Mouse (Mus musculus) thymus, postnatal 0 days (tissue): Measurements from ENCODE around the gene Rexo5. TPM values are rescaled to one million over a fixed set of nuclear protein-coding genes. Genes with fewer than 3 reads are reported as not detected.

Experiments
- DNase-seq: peaks from one replicate; pipeline ENCODE4 v3.0.0-alpha.2; 2015; ENCODE audit warnings: low spot score
- polyA plus RNA-seq: library from polyadenylated mRNA; unstranded; fragments of >200 nt; fragmentation: Nextera tagmentation; extraction: Ambion mirVana; gene quantifications from 2 replicates; pipeline ENCODE4 v1.2.1, GENCODE M21; 2015

Rexo5 gene
- polyA plus RNA-seq, result 11.9 and 12.8 TPM in 2 replicates

GRCm38 (mm10) chr7:119793586-119794250 lies at the start of gene Rexo5, which contains the start of gene Eri2:
Gene Rexo5 (plus strand): TSS chr7:119794006.
Gene Eri2 (minus strand): TSS chr7:119794058.
- DNase-seq, result peak; percentile 89

- DNase-seq, result peak; percentile 31
These were observed 49.5 kb upstream of the Rexo5 start for GRCm38 (mm10) chr7:119744321-119744720.

GRCm38 (mm10) chr7:119745869-119746268 lies 47.9 kb upstream of the Rexo5 start:
- DNase-seq, result no peak

DNA sequence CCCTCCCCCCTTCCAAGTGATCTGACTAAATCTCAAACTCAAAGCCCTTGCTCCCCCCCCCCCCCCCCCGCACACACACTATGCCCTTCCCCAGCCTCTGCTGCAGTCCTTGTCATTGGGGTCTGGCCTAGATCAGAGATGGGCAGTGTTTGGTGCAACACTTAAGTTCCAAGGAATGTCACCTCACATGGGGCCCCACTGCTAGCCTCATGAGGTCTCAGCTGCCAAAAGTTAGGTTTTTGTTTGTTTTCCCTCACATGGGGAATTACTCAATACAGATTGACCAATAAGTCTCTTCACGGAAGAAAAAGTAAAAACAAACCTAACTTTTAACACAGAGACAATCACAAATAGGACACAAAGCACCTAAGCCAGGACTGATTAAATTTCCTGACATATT lies 45.0 kb upstream of the Rexo5 start:
- DNase-seq, result no peak

- no peak for DNase-seq
These were observed 43.9 kb upstream of the Rexo5 start for GRCm38 (mm10) chr7:119749942-119750341.

DNA sequence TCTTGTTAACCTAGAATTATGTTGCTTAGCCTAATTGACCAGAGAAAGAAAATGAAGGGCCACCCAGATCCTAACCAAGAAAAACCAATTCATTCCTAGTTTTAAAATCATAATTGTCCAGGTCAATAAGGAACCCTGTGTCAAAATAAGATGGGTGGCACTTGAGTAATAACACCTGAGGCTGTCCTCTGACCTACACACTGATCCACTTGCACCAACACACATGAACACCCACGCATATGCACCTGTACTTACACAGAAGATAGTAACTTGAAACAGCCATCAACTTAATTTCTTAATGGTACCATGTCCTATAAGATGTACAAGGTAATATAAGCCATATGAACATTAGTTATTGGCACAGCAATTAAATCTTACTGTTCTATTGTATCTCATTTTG lies 40.1 kb upstream of the Rexo5 start:
- no peak for DNase-seq

DNA sequence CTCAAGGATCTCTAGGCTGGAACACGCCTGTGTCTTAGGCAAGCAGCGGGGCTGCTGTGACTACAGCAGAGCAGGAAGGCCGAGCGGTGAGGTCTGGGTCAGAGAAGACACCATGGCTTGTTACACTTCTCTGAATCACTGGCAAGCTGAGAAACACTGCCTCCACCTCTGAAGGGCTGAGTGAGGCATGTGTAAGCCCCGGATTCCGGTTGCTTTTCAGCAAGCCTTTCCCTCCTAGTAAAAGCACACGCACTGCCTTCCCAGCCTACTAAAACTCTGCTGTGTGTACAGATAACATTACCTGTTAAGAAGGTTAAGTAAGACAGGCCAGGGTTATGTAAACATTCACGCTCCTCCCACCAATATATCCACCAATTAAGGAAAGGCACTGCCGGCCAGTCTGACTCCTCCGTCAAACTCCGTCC lies 33.3 kb upstream of the Rexo5 start, which contains the start of gene Acsm3:
Acsm3 (plus strand) TSS at position 397 of the 425 bp plus-strand sequence.
- no peak for DNase-seq

DNA sequence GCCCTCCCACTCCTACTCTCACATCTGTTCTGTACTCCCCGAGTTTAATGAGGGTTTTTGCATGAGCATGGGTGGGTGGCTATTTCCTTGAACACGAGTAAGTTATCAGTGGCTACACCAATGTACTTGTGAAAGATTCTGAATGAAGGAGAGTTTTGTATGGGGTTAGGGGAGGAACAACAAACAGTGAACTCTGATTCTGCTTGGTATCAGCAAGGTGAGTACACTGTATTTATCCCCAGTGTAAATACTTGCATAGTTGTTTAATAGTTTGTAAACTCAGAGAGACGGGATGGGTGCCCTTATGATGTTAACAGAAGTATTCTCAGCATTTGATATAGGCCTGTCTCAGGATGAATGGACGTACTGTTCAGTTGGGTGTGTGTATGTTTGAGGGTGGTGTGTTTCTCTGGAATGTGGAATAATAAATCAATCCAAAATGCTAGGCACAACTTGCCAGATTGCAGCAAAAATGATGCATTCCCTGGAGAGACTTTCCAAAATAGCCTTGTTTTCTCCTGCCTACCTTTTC lies 31.6 kb upstream of the Rexo5 start:
- DNase-seq, result no peak

GRCm38 (mm10) chr7:119764377-119764776 lies 29.4 kb upstream of the Rexo5 start:
- DNase-seq, result no peak

DNA sequence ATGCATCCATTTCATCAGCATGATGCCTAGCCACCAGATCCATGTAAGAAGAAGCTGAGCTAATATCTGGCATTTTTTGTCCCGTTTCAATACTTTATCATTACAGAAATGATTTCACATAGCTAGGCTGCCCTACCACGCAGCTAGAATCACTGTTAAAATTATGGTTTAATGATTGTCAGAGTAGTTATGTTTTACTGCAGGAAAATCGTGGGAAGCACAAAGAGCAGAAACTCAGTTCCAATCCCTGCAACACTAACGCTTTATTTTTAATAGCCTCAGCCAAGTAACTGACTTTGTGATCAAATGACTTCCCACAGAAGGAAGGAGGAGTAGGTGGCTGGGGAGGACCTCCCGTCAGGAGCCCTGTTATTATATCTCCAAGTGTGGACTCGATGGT lies 26.8 kb upstream of the Rexo5 start:
- DNase-seq, result no peak

DNA sequence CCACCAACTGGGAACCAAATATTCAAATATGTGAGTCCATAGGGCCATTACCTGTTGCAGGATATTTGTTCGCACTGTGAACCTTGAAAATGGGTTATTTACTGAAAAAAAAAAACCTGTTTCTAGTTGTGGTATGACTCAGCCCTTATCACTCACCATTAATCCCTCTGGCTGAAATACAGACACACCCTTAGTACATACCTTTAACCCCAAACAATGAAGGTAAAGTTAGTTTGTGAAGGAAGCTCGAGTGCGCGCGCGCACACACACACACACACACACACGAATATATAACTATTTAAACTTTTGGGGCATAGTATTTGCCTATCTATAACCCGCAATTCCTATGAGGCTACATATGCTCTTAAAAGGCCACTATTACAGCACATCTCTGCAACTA lies 23.9 kb upstream of the Rexo5 start:
- DNase-seq, result no peak

DNA sequence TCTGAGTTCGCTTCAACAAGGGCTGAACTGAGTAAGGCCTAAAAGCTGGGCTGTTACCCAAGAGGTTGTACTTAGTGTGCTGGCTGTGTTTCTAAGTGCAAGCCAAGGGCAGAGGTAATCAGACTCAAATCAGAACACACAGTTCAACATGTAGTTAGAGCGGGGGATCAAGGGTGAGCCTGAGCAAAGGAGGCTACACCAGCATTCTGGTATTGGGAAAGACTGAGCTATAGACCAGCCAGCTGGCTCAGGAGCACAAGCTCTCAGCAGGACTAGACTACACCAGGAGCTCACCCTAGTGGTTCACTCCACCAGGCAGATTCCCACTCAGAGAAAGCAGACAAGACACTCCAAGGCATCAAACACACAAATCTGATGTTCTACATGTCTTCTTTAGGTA lies 10.4 kb upstream of the Rexo5 start:
- no peak for DNase-seq

DNA sequence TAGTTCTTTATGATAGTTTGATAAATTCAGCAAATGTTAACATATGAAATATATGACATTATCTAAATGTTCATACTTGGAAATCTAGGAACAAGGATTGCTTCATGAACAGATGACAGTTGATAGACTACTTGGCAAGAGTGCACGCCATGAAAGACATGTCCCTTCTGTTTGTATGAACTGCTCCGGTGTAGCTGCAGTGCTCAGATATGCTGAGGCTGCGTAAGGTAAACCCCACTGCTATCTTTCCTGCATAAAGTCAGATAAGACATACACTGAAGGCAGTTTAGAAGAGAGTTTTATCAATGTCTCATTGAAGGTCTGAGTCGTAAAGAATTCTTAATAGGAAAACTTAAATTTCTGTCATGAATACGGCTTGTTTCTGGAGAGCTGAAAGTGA lies 8.9 kb upstream of the Rexo5 start:
- no peak for DNase-seq

DNA sequence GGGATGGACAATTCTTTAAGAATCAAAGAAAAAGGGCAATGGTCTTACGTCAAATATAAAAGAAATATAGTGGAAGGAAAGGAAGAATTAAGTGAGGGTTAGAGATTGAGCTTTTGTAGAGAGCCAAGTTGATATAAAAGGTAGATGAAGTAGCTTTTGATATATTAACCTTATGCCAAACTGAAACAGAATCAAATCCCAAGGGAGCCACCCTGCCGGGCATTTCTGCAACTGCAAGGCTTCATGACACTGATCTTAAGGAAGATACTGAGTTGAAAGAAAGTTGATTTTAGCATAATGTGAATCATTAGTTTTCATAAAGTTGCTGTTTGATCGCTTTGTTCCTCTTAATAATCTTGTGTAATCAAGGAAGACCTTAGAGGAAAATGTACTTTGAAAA lies 4.8 kb upstream of the Rexo5 start:
- DNase-seq, result no peak

GRCm38 (mm10) chr7:119794251-119794638 lies 439 bp downstream of the Rexo5 start:
- no peak for DNase-seq

DNA sequence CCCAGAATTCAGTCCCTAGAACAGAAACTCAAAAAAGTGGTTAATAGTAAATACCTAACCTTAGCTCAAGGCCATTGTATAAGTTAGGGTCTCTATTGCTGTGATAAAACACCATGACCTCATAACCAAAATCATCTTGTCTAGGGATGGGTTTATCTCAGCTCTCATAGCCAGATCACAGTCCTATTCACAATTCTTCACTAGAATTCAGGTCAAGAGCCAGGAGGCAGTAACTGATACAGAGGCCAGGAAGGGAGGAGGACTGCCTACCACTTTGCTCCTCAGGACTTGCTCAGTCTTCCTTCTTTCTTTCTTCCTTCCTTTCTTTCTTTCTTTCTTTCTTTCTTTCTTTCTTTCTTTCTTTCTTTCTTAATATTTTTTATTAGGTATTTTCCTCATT lies 1.5 kb downstream of the Rexo5 start:
- no peak for DNase-seq

- DNase-seq, result peak; percentile 5
These were observed 6.7 kb downstream of the Rexo5 start for GRCm38 (mm10) chr7:119800488-119800887.

- DNase-seq, result no peak
These were observed 7.2 kb downstream of the Rexo5 start for GRCm38 (mm10) chr7:119800991-119801390.

DNA sequence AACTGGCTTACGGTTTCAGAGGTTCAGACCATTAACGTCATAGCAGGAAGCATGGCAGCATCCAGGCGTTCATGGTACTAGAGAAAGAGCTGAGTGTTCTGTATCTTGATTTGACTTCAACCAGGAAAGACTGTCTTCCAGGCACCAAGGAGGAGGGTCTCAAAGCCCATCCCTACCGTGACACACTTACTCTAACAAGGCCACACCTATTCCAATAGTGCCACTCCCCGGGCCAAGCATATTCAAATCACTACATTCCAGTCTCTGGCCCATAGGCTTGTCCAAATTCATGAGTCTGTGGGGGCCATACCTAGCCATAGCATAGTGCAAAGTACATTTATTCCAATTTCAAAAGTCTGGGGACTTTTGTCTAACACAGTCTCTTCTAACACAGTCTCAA lies 13.6 kb downstream of the Rexo5 start:
- no peak for DNase-seq

DNA sequence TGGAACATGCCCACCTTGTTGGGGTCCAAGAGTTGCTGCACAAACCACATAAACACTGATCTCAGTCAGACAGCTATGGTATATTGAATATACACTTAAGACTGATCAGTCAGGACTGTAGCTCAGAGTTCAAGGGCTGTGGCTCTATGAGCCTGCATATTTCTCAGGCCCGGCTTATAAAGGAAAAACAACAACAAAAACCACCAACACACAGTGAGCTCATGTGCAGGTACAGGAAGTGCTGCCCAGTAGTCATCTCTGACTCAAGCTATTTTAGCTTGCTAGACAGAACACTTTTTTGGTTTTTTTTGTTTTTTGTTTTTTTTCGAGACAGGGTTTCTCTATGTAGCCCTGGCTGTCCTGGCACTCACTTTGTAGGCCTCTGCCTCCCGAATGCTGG lies 14.9 kb downstream of the Rexo5 start:
- no peak for DNase-seq

DNA sequence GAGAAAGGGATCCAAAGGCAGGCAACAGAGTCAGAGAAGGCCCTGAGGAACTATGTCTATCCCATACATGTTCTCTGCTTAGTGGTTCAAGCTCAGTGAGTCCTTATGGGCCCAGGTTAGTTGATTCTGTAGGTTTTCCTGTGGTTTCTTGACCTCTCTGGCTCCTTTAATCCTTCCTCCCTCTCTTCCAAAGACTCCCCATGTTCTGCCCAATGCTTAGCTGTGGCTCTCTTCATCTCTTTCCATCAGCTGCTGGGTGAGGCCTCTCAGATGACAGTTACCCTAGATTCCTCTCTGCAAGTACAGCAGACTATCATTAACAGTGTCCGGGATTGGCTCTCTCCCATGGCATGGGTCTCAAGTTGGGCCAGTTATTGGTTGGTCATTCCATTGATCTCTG lies 41.6 kb downstream of the Rexo5 start:
- no peak for DNase-seq

GRCm38 (mm10) chr7:119835996-119836777 lies 42.4 kb downstream of the Rexo5 start:
- peak; percentile 54 for DNase-seq
